ENCODE assay signal across 17 mouse cellular contexts in the genomic region with DNA sequence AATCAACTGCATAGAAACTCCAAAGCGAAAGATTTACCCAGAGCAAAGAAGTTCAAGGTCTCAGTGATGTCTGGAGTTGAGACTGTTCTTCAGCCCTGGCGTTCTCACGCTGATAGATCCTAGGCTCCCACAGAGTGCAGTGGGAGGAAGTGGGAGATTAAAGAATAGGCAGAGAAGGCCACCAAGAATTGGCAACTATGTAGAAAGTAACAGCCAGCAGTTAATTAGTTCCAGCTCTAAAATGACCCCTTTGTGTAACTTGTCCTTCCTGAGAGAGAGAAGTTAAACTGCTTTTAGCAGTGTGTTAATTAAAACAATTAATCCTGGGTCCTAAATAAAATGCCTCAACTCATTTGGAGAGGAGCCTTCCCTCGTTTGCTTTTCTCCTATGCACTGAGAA.
DNase-seq lines count a peak whose midpoint lies in the region; ATAC-seq and TF ChIP-seq lines count a peak whose summit lies in the region.
"Had no signal": no experiment of that assay in that cellular context is flagged by ENCODE, and none has a peak within 500 bp of the region (broad histone marks: within the 10 kb centered on the region; RNA-seq: fewer than 3 reads in every experiment).

No protein-coding gene starts in this region.

- no peak overlapping the region for H3K4me2 ChIP-seq in hindbrain, embryonic 16.5 days (ENCODE audit: low read length)
- H3K4me2 ChIP-seq in midbrain, postnatal 0 days (ENCODE audit: low read depth, low read length, poor library complexity, severe bottlenecking), result no peak overlapping the region
- H3K4me2 ChIP-seq in midbrain, embryonic 15.5 days, result no peak overlapping the region
- H3K4me2 ChIP-seq: embryonic facial prominence, embryonic 12.5 days; heart, embryonic 12.5 days; intestine, embryonic 15.5 days had no signal

- H3K4me3 ChIP-seq in hindbrain, embryonic 16.5 days (ENCODE audit: low read length), result no peak overlapping the region
- H3K4me3 ChIP-seq in hindbrain, embryonic 10.5 days, result no peak overlapping the region
- H3K4me3 ChIP-seq in midbrain, postnatal 0 days (ENCODE audit: low read depth, low read length), result no peak overlapping the region
- H3K4me3 ChIP-seq in midbrain, embryonic 15.5 days, result no peak overlapping the region
- H3K4me3 ChIP-seq: embryonic facial prominence, embryonic 12.5 days; gastrocnemius, adult 2 months; heart, embryonic 12.5 days; intestine, embryonic 15.5 days had no signal

- no peak for DNase-seq in hindbrain, embryonic 10.5 days (ENCODE audit: low spot score)
- DNase-seq in midbrain, postnatal 0 days (ENCODE audit: low spot score), result peak; percentile 33
- DNase-seq in testis, postnatal 14 days (ENCODE audit: low spot score), result peak; percentile 43
- no peak for DNase-seq in testis, postnatal 10 days (ENCODE audit: low spot score)
- DNase-seq: adrenal gland, adult 8-10 months; adrenal gland, postnatal 36 days; cerebellum, adult 11 months; cerebellum, adult 8-10 months; cerebellum, postnatal 25 days; gastrocnemius, adult 2 months; gastrocnemius, postnatal 25 days had no signal

- H3K27me3 ChIP-seq in hindbrain, embryonic 16.5 days (replicated peaks; ENCODE audit: control insufficient read depth, insufficient read depth, low read length), result no peaks in the 10 kb centered on the region
- H3K27me3 ChIP-seq in hindbrain, embryonic 10.5 days (ENCODE audit: insufficient read depth, poor library complexity, severe bottlenecking), result no peaks in the 10 kb centered on the region
- H3K27me3 ChIP-seq in midbrain, postnatal 0 days (ENCODE audit: insufficient read depth, low read length), result no peaks in the 10 kb centered on the region
- no peaks in the 10 kb centered on the region for H3K27me3 ChIP-seq in midbrain, embryonic 15.5 days (replicated peaks)
- H3K27me3 ChIP-seq: embryonic facial prominence, embryonic 12.5 days; heart, embryonic 12.5 days; intestine, embryonic 15.5 days had no signal

- H3K9ac ChIP-seq in hindbrain, embryonic 16.5 days (ENCODE audit: low read depth, low read length), result no peak overlapping the region
- H3K9ac ChIP-seq in midbrain, postnatal 0 days (replicated peaks; ENCODE audit: low read length, poor library complexity, severe bottlenecking), result no peak overlapping the region
- H3K9ac ChIP-seq in midbrain, embryonic 15.5 days, result no peak overlapping the region
- H3K9ac ChIP-seq: embryonic facial prominence, embryonic 12.5 days; heart, embryonic 12.5 days; intestine, embryonic 15.5 days had no signal

- ATAC-seq in hindbrain, embryonic 16.5 days, result peak; percentile 68
- no peak for ATAC-seq in midbrain, postnatal 0 days (ENCODE audit: low FRiP score)
- ATAC-seq in midbrain, embryonic 15.5 days (replicated peaks), result no peak
- no peak for ATAC-seq in erythroid progenitor cell, adult 5-6 weeks (replicated peaks; ENCODE audit: low FRiP score, poor library complexity, severe bottlenecking)
- ATAC-seq: intestine, embryonic 15.5 days had no signal

- no peak for TF ChIP-seq CTCF in midbrain, postnatal 0 days (IDR thresholded peaks at IDR 0.05)

- no peaks in the 10 kb centered on the region for H3K4me1 ChIP-seq in hindbrain, embryonic 16.5 days (ENCODE audit: control insufficient read depth, insufficient read depth, low read depth, low read length)
- no peaks in the 10 kb centered on the region for H3K4me1 ChIP-seq in hindbrain, embryonic 10.5 days (replicated peaks)
- H3K4me1 ChIP-seq in midbrain, postnatal 0 days (ENCODE audit: insufficient read depth, low read length), result no peaks in the 10 kb centered on the region
- H3K4me1 ChIP-seq in midbrain, embryonic 15.5 days, result no peaks in the 10 kb centered on the region
- H3K4me1 ChIP-seq: embryonic facial prominence, embryonic 12.5 days; heart, embryonic 12.5 days; intestine, embryonic 15.5 days had no signal

- 54% methylated on average over 4 of the region's 4 CpGs for WGBS in hindbrain, embryonic 16.5 days
- 56% methylated on average over 4 of the region's 4 CpGs for WGBS in hindbrain, embryonic 10.5 days
- WGBS in midbrain, postnatal 0 days, result 49% methylated on average over 4 of the region's 4 CpGs
- WGBS in midbrain, embryonic 15.5 days, result 57% methylated on average over 4 of the region's 4 CpGs

- no peak overlapping the region for H3K27ac ChIP-seq in hindbrain, embryonic 16.5 days (ENCODE audit: low read depth, low read length)
- H3K27ac ChIP-seq in hindbrain, embryonic 10.5 days, result no peak overlapping the region
- no peak overlapping the region for H3K27ac ChIP-seq in midbrain, postnatal 0 days (ENCODE audit: low read depth, low read length)
- no peak overlapping the region for H3K27ac ChIP-seq in midbrain, embryonic 15.5 days
- H3K27ac ChIP-seq: embryonic facial prominence, embryonic 12.5 days; gastrocnemius, adult 2 months; intestine, embryonic 15.5 days had no signal

- no peaks in the 10 kb centered on the region for H3K9me3 ChIP-seq in hindbrain, embryonic 16.5 days (ENCODE audit: control insufficient read depth, low read length)
- no peaks in the 10 kb centered on the region for H3K9me3 ChIP-seq in hindbrain, embryonic 10.5 days
- no peaks in the 10 kb centered on the region for H3K9me3 ChIP-seq in midbrain, postnatal 0 days (ENCODE audit: low read length)
- no peaks in the 10 kb centered on the region for H3K9me3 ChIP-seq in midbrain, embryonic 15.5 days
- H3K9me3 ChIP-seq: embryonic facial prominence, embryonic 12.5 days; intestine, embryonic 15.5 days had no signal

- H3K36me3 ChIP-seq in hindbrain, embryonic 16.5 days (ENCODE audit: control insufficient read depth, insufficient read depth, low read length), result no peaks in the 10 kb centered on the region
- no peaks in the 10 kb centered on the region for H3K36me3 ChIP-seq in hindbrain, embryonic 10.5 days
- H3K36me3 ChIP-seq in midbrain, postnatal 0 days (ENCODE audit: insufficient read depth, low read length), result no peaks in the 10 kb centered on the region
- no peaks in the 10 kb centered on the region for H3K36me3 ChIP-seq in midbrain, embryonic 15.5 days (replicated peaks)
- H3K36me3 ChIP-seq: embryonic facial prominence, embryonic 12.5 days; heart, embryonic 12.5 days; intestine, embryonic 15.5 days had no signal

Comparison
In these comparisons a context has a peak if more than half of its experiments do, and no peak if none do; other contexts are left out.
1. DNase-seq: peak in midbrain, postnatal 0 days (single experiment) and testis, postnatal 14 days (single experiment); none in hindbrain, embryonic 10.5 days (single experiment) and testis, postnatal 10 days (single experiment).